Mouse (Mus musculus): Measurements from ENCODE around the gene Krtap31-1. TPM values are rescaled to one million over a fixed set of nuclear protein-coding genes. Genes with fewer than 3 reads are reported as not detected.

Gene Krtap31-1
- polyA plus RNA-seq, 1 experiment from 2014 or later: not detected

Other genes starting within 250 kb of the Krtap31-1 start
- not detected in 2 replicates for gene Gm11563, start 249.0 kb upstream of the Krtap31-1 start, polyA plus RNA-seq (2014; fragmentation: Nextera tagmentation; extraction: Ambion mirVana)
- not detected in 2 replicates for gene Krtap4-6, start 242.0 kb upstream of the Krtap31-1 start, polyA plus RNA-seq (2014; fragmentation: Nextera tagmentation; extraction: Ambion mirVana)
- gene Gm14190, start 217.2 kb upstream of the Krtap31-1 start, polyA plus RNA-seq (2014; fragmentation: Nextera tagmentation; extraction: Ambion mirVana): not detected in 2 replicates
- not detected in 2 replicates for gene Gm14180, start 173.6 kb upstream of the Krtap31-1 start, polyA plus RNA-seq (2014; fragmentation: Nextera tagmentation; extraction: Ambion mirVana)
- not detected in 2 replicates for gene Gm11595, start 135.0 kb upstream of the Krtap31-1 start, polyA plus RNA-seq (2014; fragmentation: Nextera tagmentation; extraction: Ambion mirVana)
- not detected in 2 replicates for gene Krtap4-8, start 127.2 kb upstream of the Krtap31-1 start, polyA plus RNA-seq (2014; fragmentation: Nextera tagmentation; extraction: Ambion mirVana)
- gene Krtap4-9, start 122.7 kb upstream of the Krtap31-1 start, polyA plus RNA-seq (2014; fragmentation: Nextera tagmentation; extraction: Ambion mirVana): not detected in 2 replicates
- gene Gm11596, start 114.5 kb upstream of the Krtap31-1 start, polyA plus RNA-seq (2014; fragmentation: Nextera tagmentation; extraction: Ambion mirVana): not detected in 2 replicates
- gene Gm11569, start 109.0 kb upstream of the Krtap31-1 start, polyA plus RNA-seq (2014; fragmentation: Nextera tagmentation; extraction: Ambion mirVana): not detected in 2 replicates
- gene Gm11554, start 103.5 kb upstream of the Krtap31-1 start, polyA plus RNA-seq (2014; fragmentation: Nextera tagmentation; extraction: Ambion mirVana): not detected in 2 replicates
- not detected in 2 replicates for gene Krtap4-13, start 98.0 kb upstream of the Krtap31-1 start, polyA plus RNA-seq (2014; fragmentation: Nextera tagmentation; extraction: Ambion mirVana)
- not detected in 2 replicates for gene Gm11564, start 92.3 kb upstream of the Krtap31-1 start, polyA plus RNA-seq (2014; fragmentation: Nextera tagmentation; extraction: Ambion mirVana)
- gene 2300003K06Rik, start 69.9 kb upstream of the Krtap31-1 start, polyA plus RNA-seq (2014; fragmentation: Nextera tagmentation; extraction: Ambion mirVana): not detected in 2 replicates
- not detected in 2 replicates for gene Krtap4-16, start 56.3 kb upstream of the Krtap31-1 start, polyA plus RNA-seq (2014; fragmentation: Nextera tagmentation; extraction: Ambion mirVana)
- gene Gm11568, start 50.0 kb upstream of the Krtap31-1 start, polyA plus RNA-seq (2014; fragmentation: Nextera tagmentation; extraction: Ambion mirVana): not detected in 2 replicates
- not detected in 2 replicates for gene Gm11559, start 43.4 kb upstream of the Krtap31-1 start, polyA plus RNA-seq (2014; fragmentation: Nextera tagmentation; extraction: Ambion mirVana)
- not detected in 2 replicates for gene Krtap9-1, start 34.5 kb upstream of the Krtap31-1 start, polyA plus RNA-seq (2014; fragmentation: Nextera tagmentation; extraction: Ambion mirVana)
- not detected in 2 replicates for gene Gm11567, start 28.7 kb upstream of the Krtap31-1 start, polyA plus RNA-seq (2014; fragmentation: Nextera tagmentation; extraction: Ambion mirVana)
- not detected in 2 replicates for gene Gm11565, start 6.8 kb downstream of the Krtap31-1 start, polyA plus RNA-seq (2014; fragmentation: Nextera tagmentation; extraction: Ambion mirVana)
- not detected in 2 replicates for gene Krtap31-2, start 28.4 kb downstream of the Krtap31-1 start, polyA plus RNA-seq (2014; fragmentation: Nextera tagmentation; extraction: Ambion mirVana)
- not detected in 2 replicates for gene Krtap9-5, start 40.6 kb downstream of the Krtap31-1 start, polyA plus RNA-seq (2014; fragmentation: Nextera tagmentation; extraction: Ambion mirVana)
- not detected in 2 replicates for gene Krtap29-1, start 71.1 kb downstream of the Krtap31-1 start, polyA plus RNA-seq (2014; fragmentation: Nextera tagmentation; extraction: Ambion mirVana)
- not detected in 2 replicates for gene Krtap16-1, start 78.7 kb downstream of the Krtap31-1 start, polyA plus RNA-seq (2014; fragmentation: Nextera tagmentation; extraction: Ambion mirVana)
- gene Krtap17-1, start 86.1 kb downstream of the Krtap31-1 start, polyA plus RNA-seq (2014; fragmentation: Nextera tagmentation; extraction: Ambion mirVana): 0.23 TPM in 1 of 2 replicates, not detected in the other
- gene Krt33a, start 108.3 kb downstream of the Krtap31-1 start, polyA plus RNA-seq (2014; fragmentation: Nextera tagmentation; extraction: Ambion mirVana): not detected in 2 replicates
- not detected in 2 replicates for gene Krt33b, start 121.9 kb downstream of the Krtap31-1 start, polyA plus RNA-seq (2014; fragmentation: Nextera tagmentation; extraction: Ambion mirVana)
- gene Krt34, start 133.6 kb downstream of the Krtap31-1 start, polyA plus RNA-seq (2014; fragmentation: Nextera tagmentation; extraction: Ambion mirVana): not detected in 2 replicates
- not detected in 2 replicates for gene Krt31, start 142.6 kb downstream of the Krtap31-1 start, polyA plus RNA-seq (2014; fragmentation: Nextera tagmentation; extraction: Ambion mirVana)
- gene Krt32, start 180.3 kb downstream of the Krtap31-1 start, polyA plus RNA-seq (2014; fragmentation: Nextera tagmentation; extraction: Ambion mirVana): not detected in 2 replicates
- gene Krt35, start 188.3 kb downstream of the Krtap31-1 start, polyA plus RNA-seq (2014; fragmentation: Nextera tagmentation; extraction: Ambion mirVana): not detected in 2 replicates
- not detected in 2 replicates for gene Krt36, start 197.7 kb downstream of the Krtap31-1 start, polyA plus RNA-seq (2014; fragmentation: Nextera tagmentation; extraction: Ambion mirVana)
- gene Krt13, start 213.6 kb downstream of the Krtap31-1 start, polyA plus RNA-seq (2014; fragmentation: Nextera tagmentation; extraction: Ambion mirVana): not detected in 2 replicates
- gene Krt15, start 228.0 kb downstream of the Krtap31-1 start, polyA plus RNA-seq (2014; fragmentation: Nextera tagmentation; extraction: Ambion mirVana): 1.3 and 2.4 TPM in 2 replicates
- 4.8 and 5.1 TPM in 2 replicates for gene Krt19, start 240.7 kb downstream of the Krtap31-1 start, polyA plus RNA-seq (2014; fragmentation: Nextera tagmentation; extraction: Ambion mirVana)